Mouse (Mus musculus): ENCODE measurements around the gene Cfap73. TPM values are rescaled to one million over a fixed set of nuclear protein-coding genes. Genes with fewer than 3 reads are reported as not detected.

The Cfap73 gene
- polyA plus RNA-seq, 1 experiment from 2014 or later = not detected

DNA sequence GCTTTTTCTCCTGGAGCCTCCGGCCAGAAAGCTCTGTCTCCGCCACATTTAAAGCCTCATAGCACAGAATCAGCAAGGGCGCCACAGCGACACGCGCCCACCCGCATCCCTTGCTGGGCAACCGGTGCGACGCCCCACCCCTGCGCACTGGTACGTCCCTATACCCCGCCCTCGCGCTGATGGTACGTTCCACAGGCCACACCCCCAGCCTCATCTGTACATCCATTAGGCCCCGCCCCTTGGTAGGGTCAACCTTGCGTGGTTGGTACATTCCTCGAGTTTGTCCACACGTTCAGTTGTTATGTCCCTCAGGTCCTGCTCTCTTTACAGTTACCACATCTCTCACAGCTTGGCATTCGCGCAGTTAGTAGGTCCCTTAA lies 21.6 kb downstream of the Cfap73 start, which contains the start of the genes Rita1 and Ddx54:
Gene Rita1, minus strand, starts transcription at position 148 of the 380 bp plus-strand sequence.
Gene Ddx54, plus strand, starts transcription at position 298 of the 380 bp plus-strand sequence.
- H3K4me1 ChIP-seq (replicated peaks; ENCODE audit: control insufficient read depth, insufficient read depth, low read length) = peaks cover 4% of the 10 kb centered on the region; the same call in 1 of the 2 replicates
- WGBS = 0% methylated on average over 22 of the region's 22 CpGs
- H3K36me3 ChIP-seq (ENCODE audit: control insufficient read depth, insufficient read depth, low read length) = peaks cover 8% of the 10 kb centered on the region
- H3K4me2 ChIP-seq (ENCODE audit: low read depth, low read length, severe bottlenecking) = peak within 1 kb of the TSS; percentile 65
- DNase-seq (ENCODE audit: low spot score) = peak; percentile 97
- peak; percentile 88 for ATAC-seq (replicated peaks; ENCODE audit: low FRiP score)
- H3K9me3 ChIP-seq (ENCODE audit: control insufficient read depth, low read length) = peaks cover 5% of the 10 kb centered on the region
- H3K4me3 ChIP-seq (ENCODE audit: low read depth, low read length) = peak within 1 kb of the TSS; percentile 70
- peak within 1 kb of the TSS; percentile 71; the same call in 1 of the 2 replicates for H3K27ac ChIP-seq (ENCODE audit: low read depth, low read length)
- peak within 1 kb of the TSS; percentile 67 for H3K9ac ChIP-seq (ENCODE audit: low read length)
- no peaks in the 10 kb centered on the region for H3K27me3 ChIP-seq (ENCODE audit: control insufficient read depth, insufficient read depth, low read length)

- ATAC-seq (replicated peaks; ENCODE audit: low FRiP score) = no peak
- Histone ChIP-seq H3K4me3 (ENCODE audit: low read depth, low read length) (peak overlapping the region; percentile 70), H3K4me2 (ENCODE audit: low read depth, low read length, severe bottlenecking) (peak overlapping the region; percentile 65), H3K27me3 (ENCODE audit: control insufficient read depth, insufficient read depth, low read length) (no peaks in the 10 kb centered on the region), H3K27ac (ENCODE audit: low read depth, low read length) (no peak overlapping the region), H3K9ac (ENCODE audit: low read length) (peak overlapping the region; percentile 67), H3K9me3 (ENCODE audit: control insufficient read depth, low read length) (peaks cover 5% of the 10 kb centered on the region), H3K4me1 (replicated peaks; ENCODE audit: control insufficient read depth, insufficient read depth, low read length) (peaks cover 4% of the 10 kb centered on the region; the same call in 1 of the 2 replicates), H3K36me3 (ENCODE audit: control insufficient read depth, insufficient read depth, low read length) (peaks cover 4% of the 10 kb centered on the region; the same call in 1 of the 2 replicates)
- WGBS = 57% methylated on average over 8 of the region's 8 CpGs
- no peak for DNase-seq (ENCODE audit: low spot score)
Measured at GRCm38 (mm10) chr5:120611416-120611815, 22.6 kb downstream of the Cfap73 start.

GRCm38 (mm10) chr5:120610906-120611305 lies 23.1 kb downstream of the Cfap73 start:
- 92% methylated on average over 5 of the region's 5 CpGs for WGBS

GRCm38 (mm10) chr5:120609246-120609775 lies 24.7 kb downstream of the Cfap73 start:
- Histone ChIP-seq H3K9me3 (ENCODE audit: control insufficient read depth, low read length) (no peaks in the 10 kb centered on the region), H3K4me3 (ENCODE audit: low read depth, low read length) (no peak overlapping the region), H3K27ac (ENCODE audit: low read depth, low read length) (no peak overlapping the region), H3K36me3 (ENCODE audit: control insufficient read depth, insufficient read depth, low read length) (no peaks in the 10 kb centered on the region), H3K4me1 (replicated peaks; ENCODE audit: control insufficient read depth, insufficient read depth, low read length) (peaks cover 7% of the 10 kb centered on the region; the same call in 1 of the 2 replicates), H3K9ac (ENCODE audit: low read length) (no peak overlapping the region), H3K27me3 (ENCODE audit: control insufficient read depth, insufficient read depth, low read length) (no peaks in the 10 kb centered on the region), H3K4me2 (ENCODE audit: low read depth, low read length, severe bottlenecking) (no peak overlapping the region)
- DNase-seq (ENCODE audit: low spot score) = no peak
- no peak for ATAC-seq (replicated peaks; ENCODE audit: low FRiP score)
- WGBS = 89% methylated on average over 16 of the region's 16 CpGs

More at GRCm38 (mm10) chr5:120610906-120611305, 23.1 kb downstream of the Cfap73 start:
- Histone ChIP-seq H3K27ac (ENCODE audit: low read depth, low read length) (no peak overlapping the region), H3K9ac (ENCODE audit: low read length) (no peak overlapping the region; the same call in 1 of the 2 replicates), H3K4me2 (ENCODE audit: low read depth, low read length, severe bottlenecking) (no peak overlapping the region; the same call in 1 of the 2 replicates), H3K27me3 (ENCODE audit: control insufficient read depth, insufficient read depth, low read length) (no peaks in the 10 kb centered on the region), H3K4me1 (replicated peaks; ENCODE audit: control insufficient read depth, insufficient read depth, low read length) (peaks cover 4% of the 10 kb centered on the region; the same call in 1 of the 2 replicates), H3K4me3 (ENCODE audit: low read depth, low read length) (no peak overlapping the region), H3K9me3 (ENCODE audit: control insufficient read depth, low read length) (peaks cover 3% of the 10 kb centered on the region), H3K36me3 (ENCODE audit: control insufficient read depth, insufficient read depth, low read length) (peaks cover under 1% of the 10 kb centered on the region; the same call in 1 of the 2 replicates)
- ATAC-seq (replicated peaks; ENCODE audit: low FRiP score) (no peak), DNase-seq (ENCODE audit: low spot score) (no peak)

DNA sequence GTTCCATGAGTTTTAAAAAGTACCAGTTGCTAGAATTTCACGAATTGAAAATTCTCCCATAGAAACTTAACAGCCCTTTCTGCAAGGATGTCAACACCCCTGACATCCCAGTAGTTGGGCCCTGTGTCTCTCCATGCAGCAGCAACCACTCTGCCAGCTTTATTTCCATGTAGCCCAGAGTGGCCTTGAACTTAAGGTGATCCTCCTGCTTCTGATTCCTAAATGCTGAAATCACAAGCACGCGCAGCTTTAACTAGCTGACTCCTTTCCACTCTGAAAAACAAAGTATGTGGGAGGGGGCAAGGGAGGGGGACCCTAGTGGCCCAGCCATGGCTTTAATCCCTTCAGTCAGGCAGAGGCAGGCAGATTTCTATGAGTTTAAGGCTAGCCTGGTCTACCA lies 26.7 kb downstream of the Cfap73 start:
- H3K4me2 ChIP-seq (ENCODE audit: low read depth, low read length, severe bottlenecking) = no peak overlapping the region
- no peak for ATAC-seq (replicated peaks; ENCODE audit: low FRiP score)
- no peaks in the 10 kb centered on the region for H3K9me3 ChIP-seq (ENCODE audit: control insufficient read depth, low read length)
- 81% methylated on average over 3 of the region's 3 CpGs for WGBS
- no peaks in the 10 kb centered on the region for H3K27me3 ChIP-seq (ENCODE audit: control insufficient read depth, insufficient read depth, low read length)
- no peak overlapping the region for H3K27ac ChIP-seq (ENCODE audit: low read depth, low read length)
- H3K4me1 ChIP-seq (replicated peaks; ENCODE audit: control insufficient read depth, insufficient read depth, low read length) = peaks cover 7% of the 10 kb centered on the region; the same call in 1 of the 2 replicates
- DNase-seq (ENCODE audit: low spot score) = no peak
- H3K36me3 ChIP-seq (ENCODE audit: control insufficient read depth, insufficient read depth, low read length) = no peaks in the 10 kb centered on the region
- H3K9ac ChIP-seq (ENCODE audit: low read length) = no peak overlapping the region
- no peak overlapping the region for H3K4me3 ChIP-seq (ENCODE audit: low read depth, low read length)

DNA sequence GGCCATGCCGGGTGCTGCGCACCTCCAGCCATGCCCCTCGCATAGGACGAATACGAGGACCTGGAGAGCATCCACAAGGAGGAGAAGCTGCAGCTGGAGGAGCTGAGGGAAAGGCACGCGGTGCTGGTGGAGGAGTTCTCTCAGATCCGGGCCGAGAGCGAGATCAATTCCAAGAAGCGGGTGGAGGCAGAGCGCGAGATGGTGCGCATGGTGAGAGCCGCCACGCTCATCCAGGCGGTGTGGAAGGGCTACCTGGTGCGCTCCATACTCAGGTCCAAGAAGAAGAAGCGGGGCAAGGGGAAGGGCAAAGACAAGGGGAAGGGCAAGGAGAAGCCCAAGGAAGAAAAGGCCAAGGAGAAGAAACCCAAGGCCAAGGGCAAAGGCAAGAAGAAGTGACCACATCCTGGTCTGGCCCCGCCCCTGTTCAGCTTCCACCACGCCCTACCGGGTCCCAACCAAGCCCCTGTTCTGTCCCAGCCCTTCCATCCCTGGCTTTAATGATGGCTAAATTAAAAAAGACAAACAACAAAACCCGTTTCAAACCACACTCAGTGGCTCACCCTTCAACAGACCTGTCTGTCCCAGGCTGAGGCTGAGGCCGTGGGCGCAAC lies 27.3 kb downstream of the Cfap73 start:
- Histone ChIP-seq H3K27me3 (ENCODE audit: control insufficient read depth, insufficient read depth, low read length) (no peaks in the 10 kb centered on the region), H3K27ac (ENCODE audit: low read depth, low read length) (no peak overlapping the region), H3K4me1 (replicated peaks; ENCODE audit: control insufficient read depth, insufficient read depth, low read length) (peaks cover 6% of the 10 kb centered on the region; the same call in 1 of the 2 replicates), H3K9ac (ENCODE audit: low read length) (no peak overlapping the region), H3K4me2 (ENCODE audit: low read depth, low read length, severe bottlenecking) (no peak overlapping the region), H3K9me3 (ENCODE audit: control insufficient read depth, low read length) (no peaks in the 10 kb centered on the region), H3K4me3 (ENCODE audit: low read depth, low read length) (no peak overlapping the region), H3K36me3 (ENCODE audit: control insufficient read depth, insufficient read depth, low read length) (no peaks in the 10 kb centered on the region)
- ATAC-seq (replicated peaks; ENCODE audit: low FRiP score) (no peak), DNase-seq (ENCODE audit: low spot score) (no peak)
- WGBS = 74% methylated on average over 25 of the region's 25 CpGs

DNA sequence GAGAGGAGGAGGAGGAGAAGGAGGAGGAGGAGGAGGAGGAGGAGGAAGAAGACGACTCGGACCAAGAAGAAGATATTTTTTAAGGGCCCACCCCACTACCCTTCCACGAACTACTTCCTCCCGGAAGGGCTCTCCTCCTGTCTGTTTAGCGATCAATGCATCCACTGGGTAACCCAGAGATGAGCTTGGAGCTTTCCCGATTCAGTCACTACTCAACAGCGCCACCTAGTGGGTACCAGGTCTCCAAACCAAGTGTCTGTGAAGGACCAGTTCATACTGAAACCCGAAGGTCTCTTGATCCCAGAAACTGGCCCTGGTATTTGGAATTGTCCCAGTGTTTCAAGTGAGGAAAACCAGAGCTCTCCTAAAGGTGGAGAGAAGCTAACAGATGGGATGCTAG lies 28.3 kb downstream of the Cfap73 start:
- ATAC-seq (replicated peaks; ENCODE audit: low FRiP score) (peak; percentile 70), DNase-seq (ENCODE audit: low spot score) (peak; percentile 94)
- H3K27ac ChIP-seq (ENCODE audit: low read depth, low read length) = no peak overlapping the region
- H3K4me3 ChIP-seq (ENCODE audit: low read depth, low read length) = peak overlapping the region; percentile 10
- 4% methylated on average over 8 of the region's 8 CpGs for WGBS
- peaks cover 3% of the 10 kb centered on the region; the same call in 1 of the 2 replicates for H3K4me1 ChIP-seq (replicated peaks; ENCODE audit: control insufficient read depth, insufficient read depth, low read length)
- H3K9me3 ChIP-seq (ENCODE audit: control insufficient read depth, low read length) = no peaks in the 10 kb centered on the region
- no peaks in the 10 kb centered on the region for H3K27me3 ChIP-seq (ENCODE audit: control insufficient read depth, insufficient read depth, low read length)
- peak overlapping the region; percentile 65 for H3K4me2 ChIP-seq (ENCODE audit: low read depth, low read length, severe bottlenecking)
- no peak overlapping the region; the same call in 1 of the 2 replicates for H3K9ac ChIP-seq (ENCODE audit: low read length)
- no peaks in the 10 kb centered on the region for H3K36me3 ChIP-seq (ENCODE audit: control insufficient read depth, insufficient read depth, low read length)

- Histone ChIP-seq H3K4me1 (replicated peaks; ENCODE audit: control insufficient read depth, insufficient read depth, low read length) (peaks cover 3% of the 10 kb centered on the region; the same call in 1 of the 2 replicates), H3K27me3 (ENCODE audit: control insufficient read depth, insufficient read depth, low read length) (no peaks in the 10 kb centered on the region), H3K9ac (ENCODE audit: low read length) (peak overlapping the region; percentile 49), H3K36me3 (ENCODE audit: control insufficient read depth, insufficient read depth, low read length) (no peaks in the 10 kb centered on the region), H3K9me3 (ENCODE audit: control insufficient read depth, low read length) (no peaks in the 10 kb centered on the region), H3K4me2 (ENCODE audit: low read depth, low read length, severe bottlenecking) (peak overlapping the region; percentile 65), H3K4me3 (ENCODE audit: low read depth, low read length) (peak overlapping the region; percentile 10), H3K27ac (ENCODE audit: low read depth, low read length) (no peak overlapping the region)
- WGBS = under 1% methylated on average over 10 of the region's 10 CpGs
- DNase-seq (ENCODE audit: low spot score) = no peak
- ATAC-seq (replicated peaks; ENCODE audit: low FRiP score) = peak; percentile 59
Measured at GRCm38 (mm10) chr5:120605241-120605661, 28.8 kb downstream of the Cfap73 start.
